Mouse (Mus musculus) neural tube, embryonic 12.5 days (tissue): ENCODE data around the gene Gm26620. TPM values are rescaled to one million over a fixed set of nuclear protein-coding genes. Genes with fewer than 3 reads are reported as not detected.
A peak's percentile ranks its signal among the peaks of the same experiment; 100 is the strongest.

Source experiments
- ATAC-seq: fragments of 200-750 bp; cut with Nextera tagmentation; 2 replicates; pipeline ENCODE4 v1.8.0; 2017; ENCODE audit warnings: low read depth, mild to moderate bottlenecking, moderate TSS enrichment, moderate library complexity; ENCODE audit not compliant: low FRiP score
- H3K27ac ChIP-seq: fragments of 300-500 bp; sonication (generic); 2 replicates; pipeline ENCODE4 v1.5.1; 2016
- H3K27me3 ChIP-seq: fragments of 300-500 bp; sonication (generic); replicated peaks from 2 replicates; pipeline ENCODE4 v1.6.1; 2016; ENCODE audit warnings: mild to moderate bottlenecking
- H3K36me3 ChIP-seq: fragments of 300-500 bp; sonication (generic); 2 replicates; pipeline ENCODE4 v1.6.1; 2016; ENCODE audit warnings: mild to moderate bottlenecking
- H3K4me1 ChIP-seq: fragments of 300-500 bp; sonication (generic); 2 replicates; pipeline ENCODE4 v1.6.1; 2016
- H3K4me2 ChIP-seq: fragments of 300-500 bp; sonication (generic); replicated peaks from 2 replicates; pipeline ENCODE4 v1.6.1; 2016; ENCODE audit warnings: mild to moderate bottlenecking
- H3K4me3 ChIP-seq: fragments of 300-500 bp; sonication (generic); 2 replicates; pipeline ENCODE4 v1.5.1; 2016
- H3K9ac ChIP-seq: fragments of 300-500 bp; sonication (generic); 2 replicates; pipeline ENCODE4 v1.6.1; 2016; ENCODE audit warnings: mild to moderate bottlenecking
- H3K9me3 ChIP-seq: fragments of 300-500 bp; sonication (generic); 2 replicates; pipeline ENCODE4 v1.6.1; 2016; ENCODE audit warnings: mild to moderate bottlenecking
- WGBS: fragments of 180-500 bp; shearing (Covaris S2); methylation state at CpG from one replicate; pipeline ENCODE4 v1.1.7; 2016; 5-methylcytosine and 5-hydroxymethylcytosine counted together
- polyA plus RNA-seq: library from polyadenylated mRNA; unstranded; fragments of >200 nt; fragmentation: Nextera tagmentation; extraction: Ambion mirVana; gene quantifications from 2 replicates; pipeline ENCODE4 v1.2.1, GENCODE M21; 2016

Gene Gm26620
- polyA plus RNA-seq, 1 experiment from 2014 or later, result 0.51 TPM

- Histone ChIP-seq H3K27ac (no peak overlapping the region), H3K4me2 (peak overlapping the region; percentile 35), H3K4me3 (no peak overlapping the region), H3K36me3 (no peaks in the 10 kb centered on the region), H3K9ac (no peak overlapping the region), H3K9me3 (no peaks in the 10 kb centered on the region), H3K4me1 (no peaks in the 10 kb centered on the region), H3K27me3 (peaks cover 13% of the 10 kb centered on the region)
- ATAC-seq, result peak; percentile 50; the same call in 1 of the 2 replicates
- WGBS, result 32% methylated on average over 10 of the region's 10 CpGs
These were observed 16.8 kb downstream of the Gm26620 start for GRCm38 (mm10) chr1:170901536-170902238.

- no peak for ATAC-seq
- Histone ChIP-seq H3K36me3 (no peaks in the 10 kb centered on the region), H3K9ac (no peak overlapping the region), H3K9me3 (no peaks in the 10 kb centered on the region), H3K27me3 (peaks cover 31% of the 10 kb centered on the region), H3K27ac (no peak overlapping the region), H3K4me3 (no peak overlapping the region), H3K4me1 (peaks cover 7% of the 10 kb centered on the region), H3K4me2 (no peak overlapping the region)
- WGBS, result 82% methylated on average over 5 of the region's 5 CpGs
These were observed 18.6 kb downstream of the Gm26620 start for GRCm38 (mm10) chr1:170903485-170903884.

GRCm38 (mm10) chr1:170907111-170907455 lies 22.2 kb downstream of the Gm26620 start:
- Histone ChIP-seq H3K9ac (peak overlapping the region; percentile 62), H3K4me3 (peak overlapping the region; percentile 49), H3K27me3 (peaks cover 51% of the 10 kb centered on the region), H3K4me1 (peaks cover 9% of the 10 kb centered on the region), H3K27ac (no peak overlapping the region), H3K9me3 (no peaks in the 10 kb centered on the region), H3K4me2 (peak overlapping the region; percentile 91), H3K36me3 (no peaks in the 10 kb centered on the region)
- WGBS, result 20% methylated on average over 11 of the region's 11 CpGs
- ATAC-seq, result no peak

GRCm38 (mm10) chr1:170907456-170908191 lies 22.8 kb downstream of the Gm26620 start:
- Histone ChIP-seq H3K27ac (no peak overlapping the region), H3K27me3 (peaks cover 51% of the 10 kb centered on the region), H3K36me3 (no peaks in the 10 kb centered on the region), H3K4me1 (peaks cover 9% of the 10 kb centered on the region), H3K9ac (peak overlapping the region; percentile 62), H3K4me3 (peak overlapping the region; percentile 49), H3K4me2 (peak overlapping the region; percentile 91), H3K9me3 (no peaks in the 10 kb centered on the region)
- under 1% methylated on average over 71 of the region's 71 CpGs for WGBS
- ATAC-seq, result peak; percentile 83

- H3K27ac ChIP-seq, result no peak overlapping the region
- 3% methylated on average over 21 of the region's 21 CpGs for WGBS
- H3K36me3 ChIP-seq, result no peaks in the 10 kb centered on the region
- 0 out of 2 replicates have a peak overlapping the region, but pooled peaks have one; percentile 62 for H3K9ac ChIP-seq
- H3K27me3 ChIP-seq, result peaks cover 51% of the 10 kb centered on the region
- peaks cover 9% of the 10 kb centered on the region for H3K4me1 ChIP-seq
- H3K4me2 ChIP-seq, result peak overlapping the region; percentile 91
- H3K9me3 ChIP-seq, result no peaks in the 10 kb centered on the region
- peak overlapping the region; percentile 49 for H3K4me3 ChIP-seq
- ATAC-seq, result peak; percentile 55
These were observed 23.5 kb downstream of the Gm26620 start for GRCm38 (mm10) chr1:170908341-170908740.

GRCm38 (mm10) chr1:170911907-170912660 lies 27.2 kb downstream of the Gm26620 start:
- 87% methylated on average over 11 of the region's 11 CpGs for WGBS
- no peak for ATAC-seq

GRCm38 (mm10) chr1:170912891-170913615 lies 28.2 kb downstream of the Gm26620 start, which contains the start of gene Fcrlb:
Fcrlb (minus strand) TSS chr1:170912941.
- no peaks in the 10 kb centered on the region for H3K36me3 ChIP-seq
- no peaks in the 10 kb centered on the region for H3K9me3 ChIP-seq
- H3K9ac ChIP-seq, result no peak within 1 kb of the TSS
- WGBS, result 79% methylated on average over 5 of the region's 5 CpGs
- no peak for ATAC-seq
- no peak within 1 kb of the TSS for H3K27ac ChIP-seq
- H3K4me2 ChIP-seq, result no peak within 1 kb of the TSS
- peaks cover 24% of the 10 kb centered on the region for H3K27me3 ChIP-seq
- H3K4me3 ChIP-seq, result no peak within 1 kb of the TSS
- H3K4me1 ChIP-seq, result peaks cover 6% of the 10 kb centered on the region

More at GRCm38 (mm10) chr1:170911907-170912660, 27.2 kb downstream of the Gm26620 start:
- peaks cover 34% of the 10 kb centered on the region for H3K27me3 ChIP-seq
- H3K4me1 ChIP-seq, result peaks cover 9% of the 10 kb centered on the region
- no peak overlapping the region for H3K4me3 ChIP-seq
- H3K36me3 ChIP-seq, result no peaks in the 10 kb centered on the region
- no peaks in the 10 kb centered on the region for H3K9me3 ChIP-seq
- H3K4me2 ChIP-seq, result no peak overlapping the region
- no peak overlapping the region for H3K9ac ChIP-seq
- H3K27ac ChIP-seq, result no peak overlapping the region

GRCm38 (mm10) chr1:170915657-170916056 lies 30.8 kb downstream of the Gm26620 start:
- no peak overlapping the region for H3K4me3 ChIP-seq
- ATAC-seq, result no peak
- H3K4me1 ChIP-seq, result no peaks in the 10 kb centered on the region
- H3K9ac ChIP-seq, result no peak overlapping the region
- no peaks in the 10 kb centered on the region for H3K9me3 ChIP-seq
- H3K27me3 ChIP-seq, result 0 out of 2 replicates have a peak, but pooled peaks cover under 1% of the 10 kb centered on the region
- WGBS, result 86% methylated on average over 5 of the region's 5 CpGs
- no peaks in the 10 kb centered on the region for H3K36me3 ChIP-seq
- no peak overlapping the region for H3K4me2 ChIP-seq
- no peak overlapping the region for H3K27ac ChIP-seq

GRCm38 (mm10) chr1:170919308-170919707 lies 34.4 kb downstream of the Gm26620 start:
- no peak overlapping the region for H3K27ac ChIP-seq
- no peak overlapping the region for H3K9ac ChIP-seq
- H3K4me2 ChIP-seq, result no peak overlapping the region
- H3K4me1 ChIP-seq, result no peaks in the 10 kb centered on the region
- no peak for ATAC-seq
- 94% methylated on average over 8 of the region's 8 CpGs for WGBS
- no peaks in the 10 kb centered on the region for H3K36me3 ChIP-seq
- no peaks in the 10 kb centered on the region for H3K9me3 ChIP-seq
- H3K27me3 ChIP-seq, result no peaks in the 10 kb centered on the region
- no peak overlapping the region for H3K4me3 ChIP-seq

GRCm38 (mm10) chr1:170924485-170924884 lies 39.6 kb downstream of the Gm26620 start:
- 90% methylated on average over 6 of the region's 6 CpGs for whole genome bisulfite sequencing
- H3K36me3 ChIP-seq, result no peaks in the 10 kb centered on the region
- H3K27me3 ChIP-seq, result no peaks in the 10 kb centered on the region
- H3K9me3 ChIP-seq, result no peaks in the 10 kb centered on the region
- H3K9ac ChIP-seq, result no peak overlapping the region
- no peak for ATAC-seq
- no peak overlapping the region for H3K4me3 ChIP-seq
- no peak overlapping the region for H3K27ac ChIP-seq
- no peaks in the 10 kb centered on the region for H3K4me1 ChIP-seq
- H3K4me2 ChIP-seq, result no peak overlapping the region

GRCm38 (mm10) chr1:170926941-170927340 lies 42.1 kb downstream of the Gm26620 start:
- Histone ChIP-seq H3K4me2 (no peak overlapping the region), H3K27me3 (no peaks in the 10 kb centered on the region), H3K4me1 (no peaks in the 10 kb centered on the region), H3K36me3 (no peaks in the 10 kb centered on the region), H3K27ac (no peak overlapping the region), H3K4me3 (no peak overlapping the region), H3K9me3 (no peaks in the 10 kb centered on the region), H3K9ac (no peak overlapping the region)
- no peak for ATAC-seq
- WGBS, result 75% methylated on average over 6 of the region's 6 CpGs
